9 mouse cellular contexts compared by ENCODE assay signal in genomic region chr8:74853488-74853887, GRCm38 (mm10). TPM values are rescaled to one million over a fixed set of nuclear protein-coding genes. Genes with fewer than 3 reads are reported as not detected.
DNase-seq lines count a peak whose midpoint lies in the region; ATAC-seq lines count a peak whose summit lies in the region.
"Had no signal": no experiment of that assay in that cellular context is flagged by ENCODE, and none has a peak within 500 bp of the region (broad histone marks: within the 10 kb centered on the region; RNA-seq: fewer than 3 reads in every experiment).

No protein-coding gene starts in this region.

- no peak for ATAC-seq in cerebellum, adult (ENCODE audit: insufficient number of reproducible peaks, low FRiP score, low TSS enrichment)
- ATAC-seq in monocyte, adult 5-6 weeks (replicated peaks; ENCODE audit: insufficient number of reproducible peaks, low FRiP score, low TSS enrichment, poor library complexity, severe bottlenecking): no peak

- intact Hi-C loops in left cerebral cortex, postnatal 14 days (cut with DNase I): loop anchor here (5.0 to 10.0 kb wide), 4 partner anchors 69 to 1501 kb away; partner anchors contain the start of gene Large1

- peak; percentile 13 for DNase-seq in cerebellum, adult 11 months
- DNase-seq in testis, postnatal 10 days (ENCODE audit: low spot score): peak; percentile 60
- no peak for DNase-seq in testis, postnatal 14 days (ENCODE audit: low spot score)
- peak; percentile 51 to 76 for DNase-seq in frontal cortex, postnatal 36 days (ENCODE audit: low spot score in 2 of 2)
- DNase-seq in left cerebral cortex, postnatal 14 days (ENCODE audit: low spot score in 2 of 2): peak; percentile 58 to 83
- peak; percentile 47 for DNase-seq in right cerebral cortex, postnatal 25 days

RNA-seq across cellular contexts. Expression of gene Isx, which starts 19.5 kb away (rescaled TPM):
- not detected for total RNA-seq in left cerebral cortex, postnatal 14 days (2021)
- not detected in 3 replicates for total RNA-seq in monocyte, adult 5-6 weeks (2017)
- total RNA-seq: liver, adult 2 months had no signal
